Mouse (Mus musculus) C2C12 (cell line): Measurements from ENCODE around the gene Nup85. TPM values are rescaled to one million over a fixed set of nuclear protein-coding genes. Genes with fewer than 3 reads are reported as not detected.

ENCODE experiments used
- H3K27me3 ChIP-seq: one replicate; pipeline ENCODE4 v1.6.1; 2011; ENCODE audit not compliant: control insufficient read depth, insufficient read depth, insufficient read length
- H3K36me3 ChIP-seq: one replicate; pipeline ENCODE4 v1.6.1; 2011; ENCODE audit not compliant: control insufficient read depth, insufficient read depth
- H3K4me3 ChIP-seq: one replicate; pipeline ENCODE4 v1.5.1; 2011; ENCODE audit warnings: mild to moderate bottlenecking, control low read depth; ENCODE audit not compliant: poor library complexity, insufficient read depth, severe bottlenecking
- H3K79me2 ChIP-seq: one replicate; pipeline ENCODE4 v1.6.1; 2011; ENCODE audit not compliant: control insufficient read depth, insufficient read depth
- H3K79me3 ChIP-seq: one replicate; pipeline ENCODE4 v1.6.1; 2011; ENCODE audit warnings: low read depth, control low read depth
- H3ac ChIP-seq: one replicate; pipeline ENCODE3; 2011; ENCODE audit warnings: low read depth; ENCODE audit not compliant: control insufficient read depth, insufficient read length
- CEBPB ChIP-seq: IDR thresholded peaks from one replicate; pipeline ENCODE4 v1.6.1; 2011; ENCODE audit warnings: low read depth, mild to moderate bottlenecking, control low read depth, moderate library complexity
- CTCF ChIP-seq: IDR thresholded peaks from one replicate; pipeline ENCODE4 v1.5.1; 2011; ENCODE audit not compliant: control insufficient read depth, insufficient read depth, insufficient read length
- FOSL1 ChIP-seq: IDR thresholded peaks from one replicate; pipeline ENCODE4 v1.8.0; 2011; ENCODE audit warnings: mild to moderate bottlenecking, low read length; ENCODE audit not compliant: poor library complexity, insufficient read depth, severe bottlenecking
- MAX ChIP-seq: IDR thresholded peaks from one replicate; pipeline ENCODE4 v1.6.1; 2011; ENCODE audit warnings: mild to moderate bottlenecking, control low read depth
- MYOD1 ChIP-seq: IDR thresholded peaks from one replicate; pipeline ENCODE4 v1.6.1; 2011; ENCODE audit warnings: low read depth; ENCODE audit not compliant: control insufficient read depth, insufficient read length
- MYOG ChIP-seq: IDR thresholded peaks from one replicate; pipeline ENCODE4 v1.6.1; 2011; ENCODE audit not compliant: control insufficient read depth, insufficient read length; ENCODE audit errors: extremely low read depth
- USF1 ChIP-seq: IDR thresholded peaks from one replicate; pipeline ENCODE4 v1.6.1; 2011; ENCODE audit warnings: low read depth, mild to moderate bottlenecking, control low read depth, moderate library complexity
- polyA plus RNA-seq: library from polyadenylated mRNA; unstranded; fragments of >200 nt; fragmentation: generic; extraction: Trizol; gene quantifications from one replicate; pipeline ENCODE4 v1.2.1, GENCODE M21; 2012; ENCODE audit warnings: missing spikeins

Gene Nup85
- polyA plus RNA-seq, 1 experiment: 110 TPM

DNA sequence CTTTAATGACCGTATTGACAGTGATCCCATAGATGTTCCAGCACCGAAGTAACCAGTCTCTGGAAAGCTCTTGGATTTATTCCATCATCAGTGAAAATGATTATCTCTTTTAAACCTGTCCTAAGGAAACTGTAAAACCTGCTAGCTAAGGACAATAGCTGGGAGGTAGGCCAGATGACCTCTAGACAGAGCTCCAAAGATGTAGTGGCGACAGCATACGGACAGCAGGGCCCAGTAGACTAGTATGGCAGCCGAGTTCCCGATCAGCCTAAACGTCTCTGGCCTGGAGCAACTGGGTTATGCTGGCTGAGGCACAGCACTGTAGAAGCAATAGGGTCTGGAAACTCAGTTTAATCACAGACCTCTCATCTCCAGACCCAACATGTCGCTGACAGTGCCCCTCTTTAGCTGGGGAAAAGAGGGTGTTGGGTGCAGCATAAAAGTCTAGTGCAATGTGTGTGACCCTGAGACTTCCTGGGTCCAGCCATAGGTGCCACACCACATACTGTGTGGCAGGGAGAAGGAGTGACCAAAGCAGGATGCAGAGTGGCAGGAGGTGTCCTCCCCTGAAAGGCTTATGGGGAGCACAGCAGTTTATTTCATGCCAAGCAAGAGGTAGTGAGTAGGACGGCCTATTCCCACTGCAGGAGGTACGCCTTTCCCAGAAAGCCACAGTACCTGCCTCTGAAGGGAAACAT, 20.3 kb downstream of the Nup85 start:
- Histone ChIP-seq H3ac (no peak overlapping the region), H3K4me3 (no peak overlapping the region), H3K79me3 (no peaks in the 10 kb centered on the region), H3K79me2 (no peaks in the 10 kb centered on the region), H3K27me3 (no peaks in the 10 kb centered on the region), H3K36me3 (peaks cover 90% of the 10 kb centered on the region)
- TF ChIP-seq USF1: no peak
- TF ChIP-seq MYOD1: no peak
- no peak for TF ChIP-seq MAX

- no peak overlapping the region for H3K4me3 ChIP-seq
- no peaks in the 10 kb centered on the region for H3K79me2 ChIP-seq
- H3K27me3 ChIP-seq: no peaks in the 10 kb centered on the region
- TF ChIP-seq FOSL1 (no peak), MAX (no peak), CEBPB (no peak), MYOG (no peak), MYOD1 (no peak), CTCF (no peak), USF1 (no peak)
- no peaks in the 10 kb centered on the region for H3K79me3 ChIP-seq
- H3ac ChIP-seq: no peak overlapping the region
- H3K36me3 ChIP-seq: peaks cover 93% of the 10 kb centered on the region
These were observed 21.4 kb downstream of the Nup85 start for GRCm38 (mm10) chr11:115585573-115586100.

DNA sequence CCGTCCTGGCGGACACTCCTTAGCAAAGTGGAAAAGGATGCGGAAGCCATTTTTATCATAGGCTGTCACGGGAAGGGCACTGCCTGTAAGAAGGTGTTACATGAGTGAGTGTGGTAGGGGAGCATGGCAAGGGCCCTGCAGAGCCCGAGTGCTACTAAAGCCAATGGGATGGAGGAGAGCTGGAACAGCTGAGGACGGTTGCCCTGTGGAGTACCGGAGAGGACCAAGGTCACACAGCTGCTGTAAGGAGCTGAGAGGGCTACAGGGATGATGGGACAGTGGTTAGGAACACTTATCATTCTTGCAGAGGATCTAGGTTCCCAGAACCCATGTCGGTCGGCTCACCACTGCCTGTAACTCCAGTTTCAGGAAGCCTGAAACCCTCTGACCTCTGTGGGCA, 22.2 kb downstream of the Nup85 start:
- peaks cover 93% of the 10 kb centered on the region for H3K36me3 ChIP-seq
- H3K27me3 ChIP-seq: no peaks in the 10 kb centered on the region
- H3ac ChIP-seq: no peak overlapping the region
- no peaks in the 10 kb centered on the region for H3K79me3 ChIP-seq
- no peak overlapping the region for H3K4me3 ChIP-seq
- H3K79me2 ChIP-seq: no peaks in the 10 kb centered on the region
- no peak for TF ChIP-seq CEBPB
- TF ChIP-seq FOSL1: no peak
- TF ChIP-seq CTCF: no peak
- TF ChIP-seq USF1: no peak
- no peak for TF ChIP-seq MYOG
- TF ChIP-seq MAX: no peak
- TF ChIP-seq MYOD1: no peak

DNA sequence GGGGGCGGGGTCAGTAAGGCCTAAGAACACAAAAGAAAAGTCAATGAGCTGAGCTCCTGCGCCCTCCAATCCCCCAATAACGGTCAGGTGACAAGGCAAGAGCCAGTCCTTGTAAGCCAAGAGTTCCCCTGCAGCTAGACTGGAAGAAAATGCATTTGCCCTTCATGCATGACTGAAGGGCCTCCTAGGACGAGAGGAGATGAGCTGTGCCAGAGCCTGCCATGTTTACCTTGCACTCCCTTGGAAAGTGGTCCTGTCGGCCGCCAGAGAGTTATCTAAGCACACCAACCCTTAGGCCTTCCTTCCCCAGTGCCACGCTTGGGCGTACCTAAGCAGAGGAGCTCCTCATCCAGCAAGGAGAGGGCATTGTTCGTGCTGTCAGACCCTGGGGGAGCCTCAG, 23.8 kb downstream of the Nup85 start:
- TF ChIP-seq CTCF (no peak), MAX (no peak), FOSL1 (no peak), MYOG (no peak), USF1 (no peak), CEBPB (no peak), MYOD1 (no peak)
- no peaks in the 10 kb centered on the region for H3K27me3 ChIP-seq
- H3K79me3 ChIP-seq: no peaks in the 10 kb centered on the region
- no peaks in the 10 kb centered on the region for H3K79me2 ChIP-seq
- H3K4me3 ChIP-seq: no peak overlapping the region
- no peak overlapping the region for H3ac ChIP-seq
- peaks cover 93% of the 10 kb centered on the region for H3K36me3 ChIP-seq

GRCm38 (mm10) chr11:115590526-115591075, 26.4 kb downstream of the Nup85 start:
- Histone ChIP-seq H3K27me3 (no peaks in the 10 kb centered on the region), H3K79me3 (peaks cover 5% of the 10 kb centered on the region), H3ac (no peak overlapping the region), H3K36me3 (peaks cover 89% of the 10 kb centered on the region), H3K79me2 (peaks cover 4% of the 10 kb centered on the region), H3K4me3 (no peak overlapping the region)
- TF ChIP-seq CEBPB (no peak), MYOG (no peak), MAX (no peak), USF1 (no peak), FOSL1 (no peak), CTCF (no peak), MYOD1 (no peak)

DNA sequence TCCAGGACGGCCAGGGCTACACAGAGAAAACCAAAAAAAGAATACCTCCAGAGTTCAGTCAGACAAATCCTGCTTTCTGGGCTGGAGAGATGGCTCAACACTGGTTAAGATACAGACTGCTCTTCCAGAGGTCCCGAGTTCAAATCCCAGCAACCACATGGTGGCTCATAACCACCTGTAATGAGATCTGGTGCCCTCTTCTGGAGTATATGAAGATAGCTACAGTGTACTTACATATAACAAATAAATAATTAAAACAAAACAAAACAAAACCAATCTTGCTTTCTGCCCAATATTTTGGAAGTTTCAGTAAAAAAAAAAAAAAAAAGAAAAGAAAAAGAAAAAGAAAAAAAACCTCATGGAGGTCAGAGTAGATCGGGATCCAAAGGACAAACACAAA, 31.0 kb downstream of the Nup85 start:
- Histone ChIP-seq H3K36me3 (peaks cover 82% of the 10 kb centered on the region), H3K79me3 (peaks cover 29% of the 10 kb centered on the region), H3K4me3 (no peak overlapping the region), H3ac (no peak overlapping the region), H3K27me3 (no peaks in the 10 kb centered on the region), H3K79me2 (peaks cover 50% of the 10 kb centered on the region)
- TF ChIP-seq MYOD1 (no peak), CEBPB (no peak), USF1 (no peak), MYOG (no peak), MAX (no peak), FOSL1 (no peak), CTCF (no peak)
